Mouse (Mus musculus) v-Abl transformed pro-B cells (cell line): ENCODE data around the gene Mfsd9.

ENCODE experiments used
- in situ Hi-C, 2 experiments: fragments of 400-800 bp; cut with MboI; formaldehyde crosslinking; loops; one replicate each; pipeline ENCODE4 v1.15.1; 2025; ENCODE audit not compliant: unreplicated experiment in 2 of 2

The Mfsd9 gene

DNA sequence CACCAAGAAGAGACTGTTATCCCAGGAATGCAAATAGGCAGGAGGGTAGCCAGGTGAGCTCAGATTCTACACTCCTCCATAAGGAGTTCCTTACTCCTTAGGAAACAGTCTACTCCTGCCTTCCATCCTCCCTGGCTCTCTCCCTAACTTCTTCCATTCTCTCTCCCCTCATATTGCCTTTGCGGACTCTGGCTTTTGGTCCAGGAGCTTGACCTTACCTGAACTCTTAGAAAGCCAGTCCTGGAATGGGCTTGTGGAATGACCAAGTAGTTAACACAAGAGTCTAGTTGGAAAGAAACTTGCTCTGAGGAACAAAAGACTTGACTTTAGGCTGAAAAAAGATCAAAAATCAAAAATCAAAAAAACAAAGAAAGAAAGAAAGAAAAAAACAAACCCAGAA lies 61.9 kb downstream of the Mfsd9 start:
- in situ Hi-C loops = no loop called here

DNA sequence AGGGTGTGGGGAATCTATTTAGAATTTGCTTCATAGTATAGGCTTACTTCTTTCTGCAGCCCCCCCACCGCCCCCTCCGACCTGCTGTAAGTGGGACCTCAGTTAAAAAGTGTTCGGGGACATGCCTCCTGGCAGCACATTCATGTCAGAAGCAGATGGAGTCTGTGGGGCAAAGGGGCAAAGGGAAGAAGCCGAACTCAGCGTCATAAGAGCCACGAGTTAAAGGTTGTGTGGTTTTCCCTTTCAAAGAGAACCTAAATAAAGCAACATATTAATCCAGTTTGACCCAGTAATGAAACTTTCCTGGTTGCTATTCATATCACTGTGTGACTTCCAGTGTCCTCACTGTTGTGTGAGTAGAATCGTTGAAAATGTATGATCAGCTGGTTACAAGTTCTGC lies 63.1 kb downstream of the Mfsd9 start:
- in situ Hi-C loops = no loop called here

DNA sequence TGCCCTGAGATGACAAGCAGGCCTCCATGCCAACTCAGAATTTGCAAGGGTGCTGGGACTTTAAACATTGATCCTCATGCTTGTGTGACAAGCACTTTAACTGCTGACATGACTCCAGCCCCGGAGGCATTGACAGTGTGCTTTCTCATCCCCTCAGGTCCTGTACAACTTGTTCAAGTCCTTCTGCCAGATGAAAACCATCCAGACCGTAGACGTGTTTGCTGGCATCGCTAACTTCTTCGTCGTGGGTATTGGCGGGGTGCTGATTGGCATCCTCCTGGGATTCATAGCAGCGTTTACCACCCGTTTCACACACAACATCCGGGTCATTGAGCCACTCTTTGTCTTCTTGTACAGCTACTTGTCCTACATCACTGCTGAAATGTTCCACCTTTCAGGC lies 64.4 kb downstream of the Mfsd9 start:
- in situ Hi-C loops = no loop called here
